Mouse (Mus musculus) kidney, embryonic 14.5 days (tissue): Measurements from ENCODE around the gene Ndufa12. TPM values are rescaled to one million over a fixed set of nuclear protein-coding genes. Genes with fewer than 3 reads are reported as not detected.

Experiments
- ATAC-seq: fragments of 200-750 bp; cut with Nextera tagmentation; 2 replicates; pipeline ENCODE4 v1.8.0; 2017; ENCODE audit warnings: moderate number of reproducible peaks, mild to moderate bottlenecking, moderate TSS enrichment, moderate library complexity; ENCODE audit not compliant: low FRiP score, low TSS enrichment
- H3K27ac ChIP-seq: fragments of 300-500 bp; sonication (generic); 2 replicates; pipeline ENCODE4 v1.5.1; 2014; ENCODE audit warnings: low read depth, mild to moderate bottlenecking, low read length, moderate library complexity, mixed read lengths
- H3K27me3 ChIP-seq: fragments of 300-500 bp; sonication (generic); 2 replicates; pipeline ENCODE4 v1.6.1; 2014; ENCODE audit warnings: mild to moderate bottlenecking, low read length; ENCODE audit not compliant: control insufficient read depth, insufficient read depth
- H3K36me3 ChIP-seq: fragments of 300-500 bp; sonication (generic); 2 replicates; pipeline ENCODE4 v1.6.1; 2014; ENCODE audit warnings: low read length, mixed read lengths; ENCODE audit not compliant: control insufficient read depth, insufficient read depth
- H3K4me1 ChIP-seq: fragments of 300-500 bp; sonication (generic); 2 replicates; pipeline ENCODE4 v1.6.1; 2014; ENCODE audit warnings: low read length, mixed read lengths; ENCODE audit not compliant: control insufficient read depth, insufficient read depth
- H3K4me2 ChIP-seq: fragments of 300-500 bp; sonication (generic); replicated peaks from 2 replicates; pipeline ENCODE4 v1.6.1; 2014; ENCODE audit warnings: low read depth, mild to moderate bottlenecking, low read length
- H3K4me3 ChIP-seq: fragments of 300-500 bp; sonication (generic); 2 replicates; pipeline ENCODE4 v1.5.1; 2014; ENCODE audit warnings: mild to moderate bottlenecking, low read length
- H3K9ac ChIP-seq: fragments of 300-500 bp; sonication (generic); 2 replicates; pipeline ENCODE4 v1.6.1; 2014; ENCODE audit warnings: low read depth, mild to moderate bottlenecking, low read length, moderate library complexity
- H3K9me3 ChIP-seq: fragments of 300-500 bp; sonication (generic); 2 replicates; pipeline ENCODE4 v1.6.1; 2016; ENCODE audit warnings: low read length; ENCODE audit not compliant: control insufficient read depth
- WGBS: fragments of 180-500 bp; shearing (Covaris S2); extraction: QIAGEN DNeasy Blood & Tissue Kit; methylation state at CpG from one replicate; pipeline ENCODE4 v1.1.7; 2014; 5-methylcytosine and 5-hydroxymethylcytosine counted together
- polyA plus RNA-seq: library from polyadenylated mRNA; unstranded; fragments of >200 nt; fragmentation: Nextera tagmentation; extraction: Ambion mirVana; gene quantifications from 2 replicates; pipeline ENCODE4 v1.2.1, GENCODE M21; 2014

Gene Ndufa12
- polyA plus RNA-seq, 1 experiment from 2014 or later, result 526 TPM

DNA sequence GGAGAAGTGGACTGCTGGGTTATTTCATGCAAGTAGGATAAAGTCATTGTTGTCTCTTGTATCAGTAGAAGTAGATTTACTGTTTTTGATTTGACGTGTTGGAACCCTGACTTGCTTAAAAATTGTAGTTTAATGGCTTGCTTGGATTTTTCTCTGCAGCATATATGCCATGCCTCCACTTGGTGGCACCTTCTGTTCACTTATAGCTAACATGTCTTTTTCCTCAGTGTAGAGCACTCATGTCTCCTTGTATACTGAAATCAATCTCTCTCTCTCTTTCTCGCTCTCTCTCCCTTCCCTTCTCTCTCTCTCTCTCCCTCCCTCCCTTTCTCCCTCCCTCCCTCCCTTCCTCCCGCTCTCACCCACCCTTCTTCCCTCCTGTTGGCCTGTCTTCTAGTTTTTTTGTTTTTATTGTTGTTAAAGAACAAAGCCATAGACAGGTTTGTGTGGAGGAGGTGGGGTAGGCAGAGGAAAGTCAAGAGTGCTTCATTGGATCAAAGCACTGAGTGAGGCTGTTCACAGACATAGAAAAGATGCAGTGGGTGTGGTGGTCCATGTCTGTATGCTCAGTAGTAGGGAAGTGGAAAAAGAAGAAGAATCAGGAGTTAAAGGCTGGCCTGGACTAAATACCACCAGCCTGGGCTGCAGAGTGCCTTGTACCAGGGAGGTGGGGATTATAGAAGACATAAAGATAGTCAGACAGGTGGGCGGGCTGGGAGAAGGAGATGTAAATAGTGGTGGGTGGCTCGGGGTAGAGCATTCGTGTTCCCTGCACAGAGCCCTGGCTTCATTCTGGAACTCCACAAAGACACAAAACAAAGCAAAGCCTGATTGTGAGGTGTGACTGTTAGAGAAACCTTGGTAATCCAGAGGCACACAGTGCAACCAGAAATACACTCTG, 12.4 kb downstream of the Ndufa12 start:
- Histone ChIP-seq H3K36me3 (peaks cover 43% of the 10 kb centered on the region), H3K27ac (no peak overlapping the region), H3K9me3 (no peaks in the 10 kb centered on the region), H3K27me3 (no peaks in the 10 kb centered on the region), H3K4me1 (no peaks in the 10 kb centered on the region), H3K4me2 (no peak overlapping the region), H3K9ac (no peak overlapping the region), H3K4me3 (no peak overlapping the region)
- ATAC-seq, result 0 out of 2 replicates have a peak, but pooled peaks have one; percentile 52
- 76% methylated on average over 6 of the region's 6 CpGs for WGBS

- Histone ChIP-seq H3K4me2 (no peak overlapping the region), H3K4me1 (no peaks in the 10 kb centered on the region), H3K27me3 (no peaks in the 10 kb centered on the region), H3K36me3 (peaks cover 37% of the 10 kb centered on the region), H3K27ac (no peak overlapping the region), H3K4me3 (no peak overlapping the region), H3K9ac (no peak overlapping the region), H3K9me3 (no peaks in the 10 kb centered on the region)
- whole genome bisulfite sequencing, result 31% methylated on average over 2 of the region's 2 CpGs
- ATAC-seq, result no peak
Observed at GRCm38 (mm10) chr10:94211725-94212124, 13.2 kb downstream of the Ndufa12 start.

DNA sequence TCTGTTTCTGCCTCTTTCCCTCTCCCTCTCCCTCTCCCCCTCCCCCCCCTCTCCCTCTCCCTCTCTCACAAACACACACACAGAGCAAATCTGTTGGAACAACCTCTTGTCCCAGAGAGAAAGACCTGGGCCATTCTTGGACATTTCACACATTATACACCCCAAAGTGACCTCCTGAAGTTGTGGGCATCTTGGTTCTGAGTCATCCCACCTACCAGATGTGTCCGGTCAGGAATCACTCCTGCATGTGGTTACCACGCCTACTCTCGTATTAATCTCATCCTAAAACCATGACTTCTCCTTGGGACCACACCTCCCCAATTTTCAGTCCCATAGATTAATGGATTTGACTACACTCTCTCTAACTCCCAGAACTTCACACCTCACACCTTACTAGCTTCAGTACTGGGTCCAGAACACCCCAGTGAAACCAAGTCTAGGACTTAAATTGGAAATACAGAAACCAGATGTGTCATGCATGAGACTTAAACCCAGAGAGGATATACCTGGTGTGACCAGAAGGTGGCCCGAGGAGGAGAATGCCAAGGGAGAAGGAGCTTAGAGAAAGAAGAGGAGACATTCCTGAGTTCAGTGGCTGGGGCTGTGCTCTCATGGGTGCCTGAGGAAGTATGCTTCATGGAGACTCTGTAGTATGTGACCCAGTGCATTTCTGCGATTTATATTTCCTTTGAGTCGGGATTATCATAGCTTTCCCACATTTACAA, 26.7 kb downstream of the Ndufa12 start:
- H3K4me3 ChIP-seq, result no peak overlapping the region
- WGBS, result 79% methylated on average over 6 of the region's 6 CpGs
- no peak for ATAC-seq
- peaks cover 9% of the 10 kb centered on the region for H3K36me3 ChIP-seq
- no peak overlapping the region for H3K9ac ChIP-seq
- H3K9me3 ChIP-seq, result no peaks in the 10 kb centered on the region
- H3K27ac ChIP-seq, result no peak overlapping the region
- no peaks in the 10 kb centered on the region for H3K27me3 ChIP-seq
- no peak overlapping the region for H3K4me2 ChIP-seq
- H3K4me1 ChIP-seq, result no peaks in the 10 kb centered on the region

- Histone ChIP-seq H3K9ac (no peak overlapping the region), H3K4me2 (no peak overlapping the region), H3K36me3 (no peaks in the 10 kb centered on the region), H3K9me3 (no peaks in the 10 kb centered on the region), H3K4me1 (no peaks in the 10 kb centered on the region), H3K27ac (no peak overlapping the region), H3K27me3 (no peaks in the 10 kb centered on the region; the same call in 1 of the 2 replicates), H3K4me3 (no peak overlapping the region)
- 49% methylated on average over 19 of the region's 19 CpGs for WGBS
- ATAC-seq, result no peak
Observed at GRCm38 (mm10) chr10:94230172-94230981, 31.9 kb downstream of the Ndufa12 start.

DNA sequence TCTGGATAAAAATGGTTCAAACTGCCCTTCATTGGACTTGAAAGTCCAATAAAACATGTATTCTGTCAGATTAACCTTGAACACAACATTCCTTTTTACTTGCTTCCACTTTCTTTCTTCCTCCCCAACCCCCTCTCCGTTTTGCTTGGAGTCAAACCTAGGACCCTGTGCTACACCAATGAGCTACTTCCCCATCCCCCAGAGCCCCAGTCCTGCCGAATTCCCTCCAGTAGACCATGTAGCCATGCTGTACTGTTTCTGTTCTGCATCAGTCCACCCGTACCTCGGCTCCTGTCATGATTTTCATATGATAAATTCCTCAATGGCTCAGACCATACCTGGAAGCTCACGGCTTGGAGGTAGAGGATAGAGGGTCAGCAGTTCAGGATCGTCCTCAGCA, 32.5 kb downstream of the Ndufa12 start:
- H3K9ac ChIP-seq, result no peak overlapping the region
- H3K4me2 ChIP-seq, result no peak overlapping the region
- ATAC-seq, result no peak
- H3K9me3 ChIP-seq, result no peaks in the 10 kb centered on the region
- 85% methylated on average over 6 of the region's 6 CpGs for WGBS
- H3K27ac ChIP-seq, result no peak overlapping the region
- no peaks in the 10 kb centered on the region for H3K4me1 ChIP-seq
- H3K27me3 ChIP-seq, result no peaks in the 10 kb centered on the region; the same call in 1 of the 2 replicates
- no peak overlapping the region for H3K4me3 ChIP-seq
- no peaks in the 10 kb centered on the region for H3K36me3 ChIP-seq

DNA sequence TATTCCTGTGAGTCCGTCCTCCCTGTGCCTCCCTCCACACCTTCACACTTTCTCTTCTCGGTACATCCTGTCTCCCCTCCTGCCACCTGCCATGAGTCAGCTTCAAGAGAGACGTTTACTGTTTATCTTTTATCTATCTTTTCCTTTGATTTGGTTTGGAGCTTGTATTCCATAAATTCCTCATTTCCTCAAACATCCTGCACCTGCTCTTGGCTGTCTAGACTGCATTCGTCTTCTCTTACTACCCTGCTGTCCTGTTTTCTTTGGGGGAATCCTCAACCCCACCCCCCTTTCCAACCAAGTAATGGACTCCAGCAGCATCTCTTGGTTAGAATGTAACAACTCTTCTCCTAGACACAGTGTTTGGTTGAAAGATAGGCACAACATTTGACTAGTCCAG, 36.7 kb downstream of the Ndufa12 start:
- H3K9me3 ChIP-seq, result no peaks in the 10 kb centered on the region
- no peak overlapping the region for H3K9ac ChIP-seq
- no peak overlapping the region for H3K4me3 ChIP-seq
- H3K27ac ChIP-seq, result no peak overlapping the region
- ATAC-seq, result no peak
- no peaks in the 10 kb centered on the region; the same call in 1 of the 2 replicates for H3K27me3 ChIP-seq
- H3K4me2 ChIP-seq, result no peak overlapping the region
- no peaks in the 10 kb centered on the region for H3K36me3 ChIP-seq
- H3K4me1 ChIP-seq, result no peaks in the 10 kb centered on the region
- 26% methylated on average over 4 of the region's 4 CpGs for WGBS

DNA sequence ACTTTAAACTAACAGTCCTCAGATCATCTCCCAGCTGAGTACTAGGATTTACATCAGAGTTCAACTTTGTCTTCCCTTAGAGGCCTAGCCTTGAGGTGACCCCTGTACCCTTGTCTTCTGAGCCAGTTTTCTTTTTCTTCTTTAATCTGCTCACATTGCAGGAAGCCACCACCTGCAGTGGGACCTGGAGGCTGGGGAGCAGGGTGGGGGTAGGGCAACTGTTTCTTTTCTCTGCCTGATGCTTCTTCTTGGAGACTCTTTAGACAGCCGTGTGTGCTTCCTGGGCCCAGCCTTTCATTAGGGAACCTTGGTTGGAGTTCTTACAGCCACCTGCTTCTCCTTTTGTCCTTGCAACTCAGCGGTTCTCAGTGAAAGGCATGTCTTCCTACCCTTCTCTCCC, 42.8 kb downstream of the Ndufa12 start:
- H3K27me3 ChIP-seq, result no peaks in the 10 kb centered on the region
- 60% methylated on average over 2 of the region's 2 CpGs for WGBS

GRCm38 (mm10) chr10:94247748-94248349, 49.3 kb downstream of the Ndufa12 start:
- Histone ChIP-seq H3K4me1 (no peaks in the 10 kb centered on the region; the same call in 1 of the 2 replicates), H3K27ac (no peak overlapping the region), H3K27me3 (no peaks in the 10 kb centered on the region), H3K4me2 (no peak overlapping the region), H3K9ac (no peak overlapping the region), H3K4me3 (no peak overlapping the region), H3K9me3 (no peaks in the 10 kb centered on the region), H3K36me3 (no peaks in the 10 kb centered on the region)
- 79% methylated on average over 7 of the region's 7 CpGs for WGBS
- ATAC-seq, result no peak

More for the DNA sequence above, 42.8 kb downstream of the Ndufa12 start:
- H3K4me2 ChIP-seq, result no peak overlapping the region
- no peaks in the 10 kb centered on the region for H3K9me3 ChIP-seq
- no peak overlapping the region for H3K4me3 ChIP-seq
- H3K36me3 ChIP-seq, result no peaks in the 10 kb centered on the region
- ATAC-seq, result no peak
- no peak overlapping the region for H3K27ac ChIP-seq
- no peak overlapping the region for H3K9ac ChIP-seq
- H3K4me1 ChIP-seq, result no peaks in the 10 kb centered on the region
